Mouse (Mus musculus): Measurements from ENCODE around the gene Gm10112.

Gene Gm10112

DNA sequence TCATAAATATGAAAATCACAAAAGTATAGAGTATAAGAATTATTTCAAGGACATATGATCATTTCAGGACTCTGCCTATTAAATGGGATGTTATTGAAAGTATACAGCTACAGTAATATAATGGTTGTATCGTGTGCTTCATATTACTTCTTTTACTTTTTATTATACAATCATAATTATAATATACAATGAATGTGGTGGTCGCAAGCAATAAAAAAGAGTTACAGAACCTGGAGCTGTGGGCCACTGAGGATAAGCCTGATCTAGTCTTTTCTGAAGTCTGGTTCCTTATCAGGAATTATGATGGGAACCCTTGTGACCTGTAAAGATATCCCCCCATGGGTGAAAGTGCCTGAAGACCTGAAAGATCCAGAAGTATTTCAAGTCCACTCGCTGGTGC is at the start of gene Gm10112:
Gene Gm10112, plus strand, starts transcription at position 301 of the 400 bp plus-strand sequence.
- no peak for DNase-seq

DNA sequence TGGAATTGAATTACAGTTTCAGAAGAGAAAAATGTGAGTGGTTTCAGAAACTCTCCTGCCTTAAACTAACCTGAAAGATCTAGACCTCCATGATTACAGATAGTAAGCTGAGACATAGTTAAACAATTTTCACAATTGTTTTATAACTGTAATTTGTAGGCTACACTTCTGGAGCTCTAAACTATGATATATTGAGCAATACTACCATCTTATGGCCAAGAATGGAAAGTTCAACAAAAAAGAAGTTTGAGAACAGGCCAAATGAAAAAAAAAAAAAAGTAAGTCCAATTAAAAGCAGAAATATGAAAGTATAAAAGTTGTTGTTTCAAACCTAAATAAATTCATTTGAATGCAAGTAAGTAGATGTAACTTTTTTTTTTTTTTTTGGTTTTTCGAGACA is 21.4 kb downstream of the Gm10112 start:
- no peak for DNase-seq

DNA sequence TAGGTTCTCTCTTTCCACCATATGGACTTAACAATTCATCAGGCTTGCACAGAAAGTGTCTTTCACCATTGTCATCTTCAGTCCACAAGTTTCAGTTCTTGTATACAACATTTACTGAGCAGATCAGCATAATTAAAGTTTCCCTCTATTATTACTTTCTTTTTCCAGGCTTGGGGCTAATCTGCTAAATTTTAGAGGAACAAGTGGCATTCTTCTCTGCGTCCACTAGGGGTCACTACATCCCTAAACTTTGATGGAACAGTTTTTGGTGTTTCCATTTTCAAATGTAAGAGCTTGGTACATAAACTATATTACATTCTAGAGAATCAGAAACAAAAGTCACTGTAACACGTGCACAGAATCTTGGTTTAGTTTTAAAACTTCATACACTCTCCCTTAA is 28.2 kb downstream of the Gm10112 start:
- DNase-seq: peak; percentile 1

- DNase-seq: peak; percentile 39
Observed at GRCm38 (mm10) chrX:111210225-111210624, 42.1 kb downstream of the Gm10112 start.
